ENCODE assay signal across 12 mouse cellular contexts in genomic region chr7:98542731-98543142, GRCm38 (mm10). TPM values are rescaled to one million over a fixed set of nuclear protein-coding genes. Genes with fewer than 3 reads are reported as not detected.
DNase-seq lines count a peak whose midpoint lies in the region; ATAC-seq and TF ChIP-seq lines count a peak whose summit lies in the region.
"Had no signal": no experiment of that assay in that cellular context is flagged by ENCODE, and none has a peak within 500 bp of the region (broad histone marks: within the 10 kb centered on the region; RNA-seq: fewer than 3 reads in every experiment).

No protein-coding gene starts in this region.

- no peaks in the 10 kb centered on the region for H3K36me3 ChIP-seq in heart, embryonic 12.5 days
- H3K36me3 ChIP-seq in heart, postnatal 0 days (replicated peaks; ENCODE audit: control insufficient read depth, insufficient read depth, low read length), result no peaks in the 10 kb centered on the region
- no peaks in the 10 kb centered on the region for H3K36me3 ChIP-seq in hindbrain, postnatal 0 days (ENCODE audit: insufficient read depth, low read length)
- H3K36me3 ChIP-seq: limb, embryonic 15.5 days had no signal

- H3K4me1 ChIP-seq in heart, embryonic 12.5 days (replicated peaks), result peaks cover 25% of the 10 kb centered on the region
- peaks cover 17% of the 10 kb centered on the region for H3K4me1 ChIP-seq in heart, postnatal 0 days (ENCODE audit: control insufficient read depth, insufficient read depth)
- 0 out of 2 replicates have a peak, but pooled peaks cover 4% of the 10 kb centered on the region for H3K4me1 ChIP-seq in hindbrain, postnatal 0 days (ENCODE audit: insufficient read depth, low read length)

- ATAC-seq in heart, embryonic 12.5 days (ENCODE audit: insufficient number of reproducible peaks, low FRiP score), result no peak
- ATAC-seq in heart, postnatal 0 days (ENCODE audit: insufficient read depth, low read depth), result no peak
- ATAC-seq in hindbrain, postnatal 0 days, result no peak

- H3K9me3 ChIP-seq in heart, embryonic 12.5 days (replicated peaks), result no peaks in the 10 kb centered on the region
- no peaks in the 10 kb centered on the region for H3K9me3 ChIP-seq in heart, postnatal 0 days (replicated peaks; ENCODE audit: control insufficient read depth, low read length)
- no peaks in the 10 kb centered on the region for H3K9me3 ChIP-seq in hindbrain, postnatal 0 days (ENCODE audit: low read length)
- H3K9me3 ChIP-seq: limb, embryonic 15.5 days had no signal

- no peaks in the 10 kb centered on the region for H3K27me3 ChIP-seq in heart, embryonic 12.5 days (replicated peaks)
- H3K27me3 ChIP-seq in heart, postnatal 0 days (ENCODE audit: control insufficient read depth, insufficient read depth, low read length), result no peaks in the 10 kb centered on the region
- no peaks in the 10 kb centered on the region for H3K27me3 ChIP-seq in hindbrain, postnatal 0 days (ENCODE audit: insufficient read depth, low read length)
- H3K27me3 ChIP-seq: limb, embryonic 15.5 days had no signal

- 67% methylated on average over 6 of the region's 6 CpGs for WGBS in heart, embryonic 12.5 days
- WGBS in heart, postnatal 0 days, result 50% methylated on average over 6 of the region's 6 CpGs
- WGBS in hindbrain, postnatal 0 days, result 73% methylated on average over 6 of the region's 6 CpGs

- TF ChIP-seq EP300 in heart, postnatal 0 days (IDR thresholded peaks at IDR 0.05; ENCODE audit: low read depth), result no peak; the same call in 1 of the 2 replicates

- H3K27ac ChIP-seq in heart, embryonic 12.5 days (ENCODE audit: poor library complexity, severe bottlenecking), result no peak overlapping the region
- peak overlapping the region; percentile 41; the same call in 1 of the 2 replicates for H3K27ac ChIP-seq in heart, postnatal 0 days (ENCODE audit: low read depth)
- no peak overlapping the region for H3K27ac ChIP-seq in hindbrain, postnatal 0 days
- H3K27ac ChIP-seq: limb, embryonic 15.5 days had no signal

- no peak overlapping the region for H3K9ac ChIP-seq in heart, embryonic 12.5 days
- H3K9ac ChIP-seq in heart, postnatal 0 days (replicated peaks; ENCODE audit: low read depth, low read length), result no peak overlapping the region
- no peak overlapping the region for H3K9ac ChIP-seq in hindbrain, postnatal 0 days (replicated peaks; ENCODE audit: low read length)
- H3K9ac ChIP-seq: limb, embryonic 15.5 days had no signal

- peak; percentile 98 for DNase-seq in heart, adult 11 months
- DNase-seq in brain, adult 2 months (ENCODE audit: low read depth, low spot score), result peak; percentile 76
- peak; percentile 40 for DNase-seq in heart, postnatal 0 days (ENCODE audit: low spot score)
- DNase-seq in kidney, postnatal 25 days, result peak; percentile 59 to 74
- DNase-seq in hindbrain, postnatal 0 days (ENCODE audit: low spot score), result no peak
- DNase-seq in layer of hippocampus, adult 9-11 months, result no peak
- no peak for DNase-seq in MN1 (ENCODE audit: low spot score)
- DNase-seq: cerebellum, adult 2 months; thymus, adult 2 months had no signal

- H3K4me3 ChIP-seq in heart, embryonic 12.5 days, result no peak overlapping the region
- H3K4me3 ChIP-seq in heart, postnatal 0 days (ENCODE audit: low read depth, low read length), result no peak overlapping the region
- no peak overlapping the region for H3K4me3 ChIP-seq in hindbrain, postnatal 0 days (ENCODE audit: low read length)
- H3K4me3 ChIP-seq: erythroblast, embryonic 14.5 days; limb, embryonic 15.5 days had no signal

- no peak for TF ChIP-seq CTCF in heart, postnatal 0 days (IDR thresholded peaks at IDR 0.05; ENCODE audit: low read depth)
- no peak for TF ChIP-seq CTCF in hindbrain, postnatal 0 days (IDR thresholded peaks at IDR 0.05; ENCODE audit: low read depth)

- H3K4me2 ChIP-seq in heart, embryonic 12.5 days, result no peak overlapping the region
- H3K4me2 ChIP-seq in heart, postnatal 0 days (ENCODE audit: low read depth, low read length), result no peak overlapping the region
- no peak overlapping the region for H3K4me2 ChIP-seq in hindbrain, postnatal 0 days (ENCODE audit: low read depth, low read length)
- H3K4me2 ChIP-seq: limb, embryonic 15.5 days had no signal

RNA-seq across cellular contexts. Expression of gene Lrrc32, which starts 53.7 kb away (rescaled TPM):
- 7.5 TPM in 2 replicates for polyA plus RNA-seq in heart, embryonic 12.5 days (2016; fragmentation: Nextera tagmentation; extraction: Ambion mirVana)
- 10.3 and 11.4 TPM in 2 replicates for total RNA-seq in heart, postnatal 0 days (2014; rRNA removed; ENCODE audit: low replicate concordance)
- polyA plus RNA-seq in heart, postnatal 0 days (2015; fragmentation: Nextera tagmentation; extraction: Ambion mirVana), result 4.6 and 5.7 TPM in 2 replicates
- total RNA-seq in hindbrain, postnatal 0 days (2014; rRNA removed), result 6.4 and 9.1 TPM in 2 replicates
- polyA plus RNA-seq in hindbrain, postnatal 0 days (2015; fragmentation: Nextera tagmentation; extraction: Ambion mirVana), result 3.9 and 4.7 TPM in 2 replicates

Comparison
In these comparisons a context has a peak if more than half of its experiments do, and no peak if none do; other contexts are left out.
1. DNase-seq: peak in heart, adult 11 months (single experiment), brain, adult 2 months (single experiment), heart, postnatal 0 days (single experiment) and kidney, postnatal 25 days (2 of 2); none in hindbrain, postnatal 0 days (single experiment), layer of hippocampus, adult 9-11 months (single experiment) and MN1 (single experiment).